Mouse (Mus musculus) megakaryocyte, embryonic 14.5 days (primary cell): ENCODE measurements around the gene Acsm5. TPM values are rescaled to one million over a fixed set of nuclear protein-coding genes. Genes with fewer than 3 reads are reported as not detected.

Source experiments
- H3K27me3 ChIP-seq: replicated peaks from 2 replicates; pipeline ENCODE3; 2012; ENCODE audit warnings: inconsistent platforms
- H3K36me3 ChIP-seq: replicated peaks from 2 replicates; pipeline ENCODE3; 2012; ENCODE audit warnings: low read length, inconsistent platforms, mixed read lengths
- H3K4me1 ChIP-seq: 2 replicates; pipeline ENCODE4 v1.6.1; 2012; ENCODE audit warnings: inconsistent platforms
- H3K4me3 ChIP-seq: replicated peaks from 2 replicates; pipeline ENCODE3; 2012; ENCODE audit warnings: moderate library complexity, mild to moderate bottlenecking, inconsistent platforms
- H3K9me3 ChIP-seq: 2 replicates; pipeline ENCODE4 v1.6.1; 2012; ENCODE audit warnings: inconsistent platforms
- FLI1 ChIP-seq: IDR thresholded peaks from 2 replicates; pipeline ENCODE4 v1.6.1; 2012; ENCODE audit warnings: low read length, inconsistent platforms, mixed read lengths
- GATA1 ChIP-seq: IDR thresholded peaks from 3 replicates; pipeline ENCODE4 v1.6.1; 2012; ENCODE audit warnings: mixed read lengths, low read length, inconsistent platforms, borderline replicate concordance
- polyA plus RNA-seq: library from polyadenylated mRNA; stranded (reverse); fragments of >175 nt; gene quantifications from 2 replicates; pipeline ENCODE4 v1.2.3, GENCODE M21; 2012; ENCODE audit warnings: low replicate concordance; ENCODE audit not compliant: insufficient read depth

Gene Acsm5
- polyA plus RNA-seq, 1 experiment, result not detected

GRCm38 (mm10) chr7:119519654-119520053 is 391 bp downstream of the Acsm5 start:
- no peaks in the 10 kb centered on the region for H3K9me3 ChIP-seq
- H3K27me3 ChIP-seq, result peaks cover 1% of the 10 kb centered on the region
- H3K4me3 ChIP-seq, result no peak overlapping the region
- TF ChIP-seq GATA1 (no peak), FLI1 (no peak)
- no peaks in the 10 kb centered on the region for H3K4me1 ChIP-seq
- no peaks in the 10 kb centered on the region for H3K36me3 ChIP-seq

- H3K9me3 ChIP-seq, result no peaks in the 10 kb centered on the region
- H3K27me3 ChIP-seq, result peaks cover 1% of the 10 kb centered on the region
- no peak for TF ChIP-seq GATA1
- TF ChIP-seq FLI1, result no peak
- no peaks in the 10 kb centered on the region for H3K36me3 ChIP-seq
- no peak overlapping the region for H3K4me3 ChIP-seq
- H3K4me1 ChIP-seq, result no peaks in the 10 kb centered on the region
Observed at GRCm38 (mm10) chr7:119521816-119522215, 2.6 kb downstream of the Acsm5 start.

- Histone ChIP-seq H3K4me1 (no peaks in the 10 kb centered on the region), H3K9me3 (no peaks in the 10 kb centered on the region), H3K27me3 (peaks cover 1% of the 10 kb centered on the region), H3K4me3 (no peak overlapping the region), H3K36me3 (no peaks in the 10 kb centered on the region)
- TF ChIP-seq FLI1 (no peak), GATA1 (no peak)
Observed at GRCm38 (mm10) chr7:119522385-119522784, 3.1 kb downstream of the Acsm5 start.

GRCm38 (mm10) chr7:119523389-119523788 is 4.1 kb downstream of the Acsm5 start, which contains the start of gene Pdilt:
Pdilt (minus strand) TSS chr7:119523489.
- no peaks in the 10 kb centered on the region for H3K9me3 ChIP-seq
- no peaks in the 10 kb centered on the region for H3K36me3 ChIP-seq
- TF ChIP-seq GATA1 (no peak), FLI1 (no peak)
- H3K4me3 ChIP-seq, result no peak within 1 kb of the TSS
- peaks cover 1% of the 10 kb centered on the region for H3K27me3 ChIP-seq
- no peaks in the 10 kb centered on the region for H3K4me1 ChIP-seq

- no peaks in the 10 kb centered on the region for H3K36me3 ChIP-seq
- no peak overlapping the region for H3K4me3 ChIP-seq
- TF ChIP-seq GATA1, result no peak
- H3K27me3 ChIP-seq, result peaks cover 1% of the 10 kb centered on the region
- no peaks in the 10 kb centered on the region for H3K9me3 ChIP-seq
- no peaks in the 10 kb centered on the region for H3K4me1 ChIP-seq
Observed at GRCm38 (mm10) chr7:119525881-119526281, 6.6 kb downstream of the Acsm5 start.

- Histone ChIP-seq H3K9me3 (no peaks in the 10 kb centered on the region), H3K4me1 (no peaks in the 10 kb centered on the region), H3K36me3 (no peaks in the 10 kb centered on the region), H3K27me3 (peaks cover 1% of the 10 kb centered on the region), H3K4me3 (no peak overlapping the region)
- TF ChIP-seq FLI1 (no peak), GATA1 (no peak)
Observed at GRCm38 (mm10) chr7:119526486-119526885, 7.2 kb downstream of the Acsm5 start.

- TF ChIP-seq FLI1 (no peak), GATA1 (no peak)
- Histone ChIP-seq H3K9me3 (no peaks in the 10 kb centered on the region), H3K27me3 (peaks cover 1% of the 10 kb centered on the region), H3K4me3 (no peak overlapping the region), H3K4me1 (no peaks in the 10 kb centered on the region), H3K36me3 (no peaks in the 10 kb centered on the region)
Observed at GRCm38 (mm10) chr7:119527135-119527534, 7.9 kb downstream of the Acsm5 start.

GRCm38 (mm10) chr7:119527548-119527947 is 8.3 kb downstream of the Acsm5 start:
- TF ChIP-seq GATA1 (no peak), FLI1 (no peak)
- Histone ChIP-seq H3K9me3 (no peaks in the 10 kb centered on the region), H3K4me1 (no peaks in the 10 kb centered on the region), H3K4me3 (no peak overlapping the region), H3K36me3 (no peaks in the 10 kb centered on the region), H3K27me3 (peaks cover 1% of the 10 kb centered on the region)

GRCm38 (mm10) chr7:119528617-119529016 is 9.4 kb downstream of the Acsm5 start:
- H3K36me3 ChIP-seq, result no peaks in the 10 kb centered on the region
- no peak overlapping the region for H3K4me3 ChIP-seq
- TF ChIP-seq GATA1 (no peak), FLI1 (no peak)
- no peaks in the 10 kb centered on the region for H3K4me1 ChIP-seq
- H3K9me3 ChIP-seq, result no peaks in the 10 kb centered on the region
- H3K27me3 ChIP-seq, result peaks cover under 1% of the 10 kb centered on the region

GRCm38 (mm10) chr7:119532924-119533323 is 13.7 kb downstream of the Acsm5 start:
- TF ChIP-seq GATA1 (no peak), FLI1 (no peak)

GRCm38 (mm10) chr7:119534389-119534788 is 15.1 kb downstream of the Acsm5 start:
- TF ChIP-seq GATA1 (no peak), FLI1 (no peak)
- Histone ChIP-seq H3K36me3 (no peaks in the 10 kb centered on the region), H3K4me1 (no peaks in the 10 kb centered on the region), H3K27me3 (no peaks in the 10 kb centered on the region), H3K9me3 (no peaks in the 10 kb centered on the region), H3K4me3 (no peak overlapping the region)

More at GRCm38 (mm10) chr7:119532924-119533323, 13.7 kb downstream of the Acsm5 start:
- no peaks in the 10 kb centered on the region for H3K27me3 ChIP-seq
- no peaks in the 10 kb centered on the region for H3K4me1 ChIP-seq
- H3K9me3 ChIP-seq, result no peaks in the 10 kb centered on the region
- H3K36me3 ChIP-seq, result no peaks in the 10 kb centered on the region
- H3K4me3 ChIP-seq, result no peak overlapping the region
